Mouse (Mus musculus) G1E (cell line): ENCODE measurements at regions not wholly inside any gene's neighbourhood (a gene's known extent, or its start where the extent isn't known, plus 50 kb on each side); places are given as distances from the start of the nearest gene placed in this dataset.

Experiments used
- CTCF ChIP-seq: IDR thresholded peaks from 2 replicates; pipeline ENCODE4 v1.5.1; 2012; ENCODE audit warnings: low read depth, low read length, inconsistent platforms, mixed read lengths
- GATA1 ChIP-seq: IDR thresholded peaks from 2 replicates; pipeline ENCODE4 v1.6.1; 2012; ENCODE audit warnings: borderline replicate concordance, low read length, inconsistent platforms, mixed read lengths
- GATA2 ChIP-seq: IDR thresholded peaks from 2 replicates; pipeline ENCODE4 v1.6.1; 2012; ENCODE audit warnings: low read depth, low read length, inconsistent platforms, borderline replicate concordance
- POLR2AphosphoS5 ChIP-seq: IDR thresholded peaks from 2 replicates; pipeline ENCODE4 v1.6.1; 2012; ENCODE audit warnings: low read depth, low read length, inconsistent platforms; ENCODE audit not compliant: insufficient replicate concordance
- TAL1 ChIP-seq: conservative IDR thresholded peaks from 2 replicates; pipeline ENCODE4 v1.6.1; 2012; ENCODE audit warnings: low read depth, low read length, inconsistent platforms, mixed read lengths

DNA sequence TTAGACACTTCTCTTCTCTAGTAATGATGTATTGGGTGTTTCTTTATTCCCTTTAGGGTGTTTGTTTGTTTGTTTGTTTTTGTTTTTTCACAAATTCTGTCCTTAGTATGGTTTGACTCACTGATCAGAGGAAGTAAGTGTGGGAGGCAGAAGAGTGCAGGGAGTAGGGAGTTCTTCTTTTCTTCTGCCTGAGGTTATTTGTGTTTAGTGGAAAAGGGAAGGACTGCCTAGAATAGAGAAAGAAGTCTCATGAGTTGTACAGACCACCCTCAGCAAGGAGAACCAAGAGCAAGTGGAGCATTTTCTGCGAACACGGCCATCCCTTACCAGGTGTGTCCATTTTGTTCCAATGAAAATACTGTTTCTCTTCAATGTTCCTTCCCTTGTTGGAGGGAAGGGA is 253.9 kb downstream of the Ptprc start:
- TF ChIP-seq CTCF (no peak), GATA1 (no peak), TAL1 (no peak), POLR2AphosphoS5 (no peak), GATA2 (no peak)
